Mouse (Mus musculus): Measurements from ENCODE around the gene AI413582. TPM values are rescaled to one million over a fixed set of nuclear protein-coding genes. Genes with fewer than 3 reads are reported as not detected.

AI413582 gene
- total and polyA plus RNA-seq, 3 experiments: 20.6 to 56.5 TPM; not detected in 1

- Histone ChIP-seq H3K4me3 (ENCODE audit: control insufficient read depth in 1 of 2, insufficient read depth in 1 of 2, low read depth in 2 of 2, low read length in 2 of 2) (no peak overlapping the region), H3K79me2 (ENCODE audit: control insufficient read depth, insufficient read depth, low read length, poor library complexity) (no peaks in the 10 kb centered on the region), H3K9me3 (replicated peaks; ENCODE audit: insufficient read depth, low read length) (no peaks in the 10 kb centered on the region), H3K9ac (ENCODE audit: control insufficient read depth, low read depth, low read length, poor library complexity, severe bottlenecking) (no peak overlapping the region), H3K27me3 (ENCODE audit: control insufficient read depth in 1 of 2, insufficient read depth in 2 of 2, low read length in 2 of 2) (no peaks in the 10 kb centered on the region), H3K4me1 (ENCODE audit: control insufficient read depth in 1 of 2, insufficient read depth in 2 of 2, low read length in 2 of 2) (no peaks in the 10 kb centered on the region), H3K27ac (ENCODE audit: control insufficient read depth, low read depth, low read length) (no peak overlapping the region), H3K36me3 (ENCODE audit: control insufficient read depth in 1 of 2, insufficient read depth in 2 of 2, low read length in 2 of 2) (no peaks in the 10 kb centered on the region; a peak in 1 of 4 replicates)
- DNase-seq (ENCODE audit: low read depth, low spot score): no peak
- TF ChIP-seq RCOR1 (IDR thresholded peaks at IDR 0.05; ENCODE audit: low read depth, low read length) (no peak), CTCF (IDR thresholded peaks at IDR 0.05 in 2 of 3, conservative IDR thresholded peaks at IDR 0.05 in 1 of 3; ENCODE audit: control insufficient read depth in 1 of 3, insufficient read depth in 1 of 3, low read depth in 2 of 3, low read length in 3 of 3, poor library complexity in 1 of 3, severe bottlenecking in 1 of 3) (no peak), ELF1 (IDR thresholded peaks at IDR 0.05; ENCODE audit: low read depth, low read length) (no peak), MEF2A (IDR thresholded peaks at IDR 0.05; ENCODE audit: extremely low read depth, insufficient replicate concordance, low read depth, low read length, poor library complexity, severe bottlenecking) (no peak), JUND (IDR thresholded peaks at IDR 0.05; ENCODE audit: low read depth, low read length) (no peak), BHLHE40 (IDR thresholded peaks at IDR 0.05; ENCODE audit: borderline replicate concordance, low read depth, low read length) (no peak), ZKSCAN1 (IDR thresholded peaks at IDR 0.05; ENCODE audit: low read depth, low read length) (no peak), NRF1 (IDR thresholded peaks at IDR 0.05; ENCODE audit: insufficient read depth, low read depth, low read length, poor library complexity, severe bottlenecking) (no peak), SMC3 (IDR thresholded peaks at IDR 0.05; ENCODE audit: low read depth, low read length) (no peak), SIN3A (IDR thresholded peaks at IDR 0.05; ENCODE audit: low read length) (no peak), POLR2A (IDR thresholded peaks at IDR 0.05; ENCODE audit: control insufficient read depth in 1 of 2, insufficient read depth in 1 of 2, low read depth in 1 of 2, low read length in 2 of 2, poor library complexity in 1 of 2) (no peak)
These were observed 10.5 kb upstream of the AI413582 start for GRCm38 (mm10) chr17:27576056-27576455.

GRCm38 (mm10) chr17:27575116-27575776, 9.7 kb upstream of the AI413582 start:
- Histone ChIP-seq H3K27me3 (ENCODE audit: control insufficient read depth in 1 of 2, insufficient read depth in 2 of 2, low read length in 2 of 2) (no peaks in the 10 kb centered on the region), H3K36me3 (ENCODE audit: control insufficient read depth in 1 of 2, insufficient read depth in 2 of 2, low read length in 2 of 2) (no peaks in the 10 kb centered on the region; a peak in 1 of 4 replicates), H3K4me3 (ENCODE audit: control insufficient read depth in 1 of 2, insufficient read depth in 1 of 2, low read depth in 2 of 2, low read length in 2 of 2) (no peak overlapping the region), H3K27ac (ENCODE audit: control insufficient read depth, low read depth, low read length) (no peak overlapping the region), H3K9me3 (replicated peaks; ENCODE audit: insufficient read depth, low read length) (no peaks in the 10 kb centered on the region), H3K4me1 (ENCODE audit: control insufficient read depth in 1 of 2, insufficient read depth in 2 of 2, low read length in 2 of 2) (no peaks in the 10 kb centered on the region), H3K9ac (ENCODE audit: control insufficient read depth, low read depth, low read length, poor library complexity, severe bottlenecking) (no peak overlapping the region), H3K79me2 (ENCODE audit: control insufficient read depth, insufficient read depth, low read length, poor library complexity) (no peaks in the 10 kb centered on the region)
- TF ChIP-seq SIN3A (IDR thresholded peaks at IDR 0.05; ENCODE audit: low read length) (no peak), KAT2A (conservative IDR thresholded peaks at IDR 0.05; ENCODE audit: low read depth, low read length) (no peak), RCOR1 (IDR thresholded peaks at IDR 0.05; ENCODE audit: low read depth, low read length) (no peak), MYC (IDR thresholded peaks at IDR 0.05; ENCODE audit: low read depth, low read length) (no peak), POLR2AphosphoS5 (IDR thresholded peaks at IDR 0.05; ENCODE audit: borderline replicate concordance, low read depth, low read length) (no peak), RAD21 (IDR thresholded peaks at IDR 0.05; ENCODE audit: low read depth, low read length) (no peak)
- no peak for DNase-seq (ENCODE audit: low read depth, low spot score)
